Comparison of ENCODE assay signal across 22 mouse cellular contexts in genomic region chr12:48388192-48388812, GRCm38 (mm10).
A peak's percentile ranks its signal among the peaks of the same experiment; 100 is the strongest.
DNase-seq lines count a peak whose midpoint lies in the region; ATAC-seq and TF ChIP-seq lines count a peak whose summit lies in the region.
"Had no signal": no experiment of that assay in that cellular context is flagged by ENCODE, and none has a peak within 500 bp of the region (broad histone marks: within the 10 kb centered on the region; RNA-seq: fewer than 3 reads in every experiment).

No protein-coding gene starts in this region.

- no peak for ATAC-seq in hindbrain, postnatal 0 days
- ATAC-seq in hindbrain, embryonic 16.5 days, result no peak
- ATAC-seq in midbrain, postnatal 0 days (ENCODE audit: low FRiP score), result 0 out of 2 replicates have a peak, but pooled peaks have one; percentile 23
- ATAC-seq: activated CD4-positive, CD25-positive, alpha-beta regulatory T cell, adult 4 months; CD4-positive, CD25-positive, alpha-beta regulatory T cell, adult 4 months; intestine, embryonic 15.5 days had no signal

- H3K27ac ChIP-seq in hindbrain, postnatal 0 days, result no peak overlapping the region
- no peak overlapping the region for H3K27ac ChIP-seq in hindbrain, embryonic 16.5 days (ENCODE audit: low read depth, low read length)
- no peak overlapping the region for H3K27ac ChIP-seq in CH12.LX (ENCODE audit: insufficient read depth, low read depth)
- no peak overlapping the region for H3K27ac ChIP-seq in midbrain, postnatal 0 days (ENCODE audit: low read depth, low read length)
- H3K27ac ChIP-seq: forebrain, embryonic 12.5 days; heart, adult 2 months; heart, embryonic 10.5 days; heart, embryonic 13.5 days; hindbrain, embryonic 14.5 days; intestine, embryonic 15.5 days had no signal

- no peak overlapping the region for H3K4me2 ChIP-seq in hindbrain, postnatal 0 days (ENCODE audit: low read depth, low read length)
- no peak overlapping the region for H3K4me2 ChIP-seq in hindbrain, embryonic 16.5 days (ENCODE audit: low read length)
- H3K4me2 ChIP-seq in CH12.LX (ENCODE audit: insufficient read depth, low read depth, poor library complexity, severe bottlenecking), result peak overlapping the region; percentile 11; the same call in 1 of the 2 replicates
- no peak overlapping the region for H3K4me2 ChIP-seq in midbrain, postnatal 0 days (ENCODE audit: low read depth, low read length, poor library complexity, severe bottlenecking)
- H3K4me2 ChIP-seq: forebrain, embryonic 12.5 days; heart, embryonic 13.5 days; hindbrain, embryonic 14.5 days; intestine, embryonic 15.5 days had no signal

- no peak for TF ChIP-seq EP300 in CH12.LX (IDR thresholded peaks at IDR 0.05; ENCODE audit: low read length)

- dilution Hi-C loops in CH12.LX (cut with MboI; ENCODE audit: extremely low pct_ligation_motif_present, extremely low pct_unique_long_range_greater_than_20kb, low sequenced_read_pairs), result no loop called here

- peak; percentile 5 for DNase-seq in hindbrain, postnatal 0 days (ENCODE audit: low spot score)
- no peak for DNase-seq in CH12.LX (ENCODE audit: extremely low read depth)
- DNase-seq in brain, embryonic 14.5 days (ENCODE audit: low read depth), result peak; percentile 77
- DNase-seq in midbrain, postnatal 0 days (ENCODE audit: low spot score), result peak; percentile 15
- DNase-seq in lung, postnatal 14 days, result no peak
- DNase-seq: adrenal gland, adult 8-10 months; adrenal gland, postnatal 25 days; cerebellum, adult 18-20 months; cerebellum, adult 9-10 months; cerebellum, postnatal 14 days; gastrocnemius, postnatal 25 days; heart, adult 2 months; heart, postnatal 14 days; heart, postnatal 4 days had no signal

- WGBS in hindbrain, postnatal 0 days, result 41% methylated on average over 5 of the region's 5 CpGs
- WGBS in hindbrain, embryonic 16.5 days, result 59% methylated on average over 5 of the region's 5 CpGs
- WGBS in midbrain, postnatal 0 days, result 53% methylated on average over 5 of the region's 5 CpGs

- TF ChIP-seq RAD21 in CH12.LX (IDR thresholded peaks at IDR 0.05; ENCODE audit: low read depth, low read length), result no peak

- H3K4me1 ChIP-seq in hindbrain, postnatal 0 days (ENCODE audit: insufficient read depth, low read length), result no peaks in the 10 kb centered on the region
- H3K4me1 ChIP-seq in hindbrain, embryonic 16.5 days (ENCODE audit: control insufficient read depth, insufficient read depth, low read depth, low read length), result no peaks in the 10 kb centered on the region
- peaks cover 3 to 13% of the 10 kb centered on the region in 2 experiments; a peak in 3 of 4 replicates for H3K4me1 ChIP-seq in CH12.LX (ENCODE audit: control insufficient read depth in 1 of 2, insufficient read depth in 2 of 2)
- no peaks in the 10 kb centered on the region for H3K4me1 ChIP-seq in midbrain, postnatal 0 days (ENCODE audit: insufficient read depth, low read length)
- H3K4me1 ChIP-seq: forebrain, embryonic 12.5 days; heart, embryonic 10.5 days; heart, embryonic 13.5 days; intestine, embryonic 15.5 days had no signal

- H3K4me3 ChIP-seq in hindbrain, postnatal 0 days (ENCODE audit: low read length), result no peak overlapping the region
- H3K4me3 ChIP-seq in hindbrain, embryonic 16.5 days (ENCODE audit: low read length), result no peak overlapping the region
- H3K4me3 ChIP-seq in CH12.LX (replicated peaks in 1 of 3; ENCODE audit: low read depth in 2 of 3, low read length in 2 of 3, poor library complexity in 1 of 3), result no peak overlapping the region
- no peak overlapping the region for H3K4me3 ChIP-seq in midbrain, postnatal 0 days (ENCODE audit: low read depth, low read length)
- H3K4me3 ChIP-seq: forebrain, embryonic 12.5 days; heart, adult 2 months; heart, embryonic 10.5 days; heart, embryonic 13.5 days; intestine, embryonic 15.5 days had no signal

- in situ Hi-C loops in CH12.LX (cut with MboI; ENCODE audit: low pct_ligation_motif_present, low pct_unique_long_range_greater_than_20kb, low sequenced_read_pairs), result no loop called here

- H3K27me3 ChIP-seq in hindbrain, postnatal 0 days (ENCODE audit: insufficient read depth, low read length), result no peaks in the 10 kb centered on the region
- no peaks in the 10 kb centered on the region for H3K27me3 ChIP-seq in hindbrain, embryonic 16.5 days (replicated peaks; ENCODE audit: control insufficient read depth, insufficient read depth, low read length)
- no peaks in the 10 kb centered on the region for H3K27me3 ChIP-seq in CH12.LX (replicated peaks)
- no peaks in the 10 kb centered on the region for H3K27me3 ChIP-seq in midbrain, postnatal 0 days (ENCODE audit: insufficient read depth, low read length)
- H3K27me3 ChIP-seq: forebrain, embryonic 12.5 days; heart, embryonic 13.5 days; intestine, embryonic 15.5 days had no signal

- no peaks in the 10 kb centered on the region for H3K36me3 ChIP-seq in hindbrain, postnatal 0 days (ENCODE audit: insufficient read depth, low read length)
- H3K36me3 ChIP-seq in hindbrain, embryonic 16.5 days (ENCODE audit: control insufficient read depth, insufficient read depth, low read length), result no peaks in the 10 kb centered on the region
- no peaks in the 10 kb centered on the region for H3K36me3 ChIP-seq in CH12.LX (replicated peaks in 1 of 2; ENCODE audit: control insufficient read depth in 1 of 2, insufficient read depth in 1 of 2, low read length in 1 of 2)
- H3K36me3 ChIP-seq in midbrain, postnatal 0 days (ENCODE audit: insufficient read depth, low read length), result no peaks in the 10 kb centered on the region
- H3K36me3 ChIP-seq: forebrain, embryonic 12.5 days; heart, embryonic 10.5 days; heart, embryonic 13.5 days; intestine, embryonic 15.5 days had no signal

- H3K9me3 ChIP-seq in hindbrain, postnatal 0 days (ENCODE audit: low read length), result no peaks in the 10 kb centered on the region
- H3K9me3 ChIP-seq in hindbrain, embryonic 16.5 days (ENCODE audit: control insufficient read depth, low read length), result no peaks in the 10 kb centered on the region
- H3K9me3 ChIP-seq in CH12.LX (replicated peaks; ENCODE audit: low read length), result no peaks in the 10 kb centered on the region
- no peaks in the 10 kb centered on the region for H3K9me3 ChIP-seq in midbrain, postnatal 0 days (ENCODE audit: low read length)
- H3K9me3 ChIP-seq: forebrain, embryonic 12.5 days; heart, embryonic 10.5 days; heart, embryonic 13.5 days; intestine, embryonic 15.5 days had no signal

- no peaks in the 10 kb centered on the region for H3K79me2 ChIP-seq in CH12.LX (replicated peaks; ENCODE audit: control insufficient read depth, extremely low read depth, insufficient read depth, poor library complexity, severe bottlenecking)

- TF ChIP-seq CTCF in hindbrain, postnatal 0 days (IDR thresholded peaks at IDR 0.05; ENCODE audit: low read depth), result no peak
- TF ChIP-seq CTCF in CH12.LX (conservative IDR thresholded peaks at IDR 0.05 in 1 of 2, IDR thresholded peaks at IDR 0.05 in 1 of 2; ENCODE audit: low read depth in 2 of 2, low read length in 2 of 2), result no peak
- no peak for TF ChIP-seq CTCF in brain, embryonic 14.5 days (IDR thresholded peaks at IDR 0.05; ENCODE audit: borderline replicate concordance, extremely low read depth, insufficient read depth, insufficient read length)
- no peak for TF ChIP-seq CTCF in midbrain, postnatal 0 days (IDR thresholded peaks at IDR 0.05)

- H3K9ac ChIP-seq in hindbrain, postnatal 0 days (replicated peaks; ENCODE audit: low read length), result no peak overlapping the region
- H3K9ac ChIP-seq in hindbrain, embryonic 16.5 days (ENCODE audit: low read depth, low read length), result no peak overlapping the region
- no peak overlapping the region for H3K9ac ChIP-seq in CH12.LX (ENCODE audit: insufficient read depth, low read depth)
- no peak overlapping the region for H3K9ac ChIP-seq in midbrain, postnatal 0 days (replicated peaks; ENCODE audit: low read length, poor library complexity, severe bottlenecking)
- H3K9ac ChIP-seq: forebrain, embryonic 12.5 days; heart, embryonic 13.5 days; hindbrain, embryonic 14.5 days; intestine, embryonic 15.5 days had no signal

- no peak for TF ChIP-seq POLR2A in CH12.LX (IDR thresholded peaks at IDR 0.05; ENCODE audit: low read depth, low read length)
- TF ChIP-seq POLR2A in brain, embryonic 14.5 days (IDR thresholded peaks at IDR 0.05; ENCODE audit: borderline replicate concordance, extremely low read depth, insufficient read depth, insufficient read length, poor library complexity, severe bottlenecking), result no peak

TF ChIP-seq in CH12.LX, 34 proteins besides CTCF, POLR2A, EP300 and RAD21:
- no peak for TF ChIP-seq JUN (IDR thresholded peaks at IDR 0.05; ENCODE audit: insufficient read depth, low read depth, low read length)

Comparison
In these comparisons a context has a peak if more than half of its experiments do, and no peak if none do; other contexts are left out.
1. DNase-seq: peak in hindbrain, postnatal 0 days (single experiment), brain, embryonic 14.5 days (single experiment) and midbrain, postnatal 0 days (single experiment); none in CH12.LX (single experiment) and lung, postnatal 14 days (single experiment).